Mouse (Mus musculus) layer of hippocampus, postnatal 14 days (tissue): ENCODE results near the gene Peli1. TPM values are rescaled to one million over a fixed set of nuclear protein-coding genes. Genes with fewer than 3 reads are reported as not detected.
A peak's percentile ranks its signal among the peaks of the same experiment; 100 is the strongest.
"Not testable (repeated sequence)": the region's sequence is repeated elsewhere in the genome, so short reads cannot be mapped to it uniquely, and the experiment has no call there.

Experiments used
- DNase-seq, 2 experiments: peaks; one replicate each; pipeline ENCODE4 v3.0.0; 2021 to 2022; ENCODE audit warnings: low spot score in 2 of 2, mixed read lengths in 1 of 2
- total RNA-seq, 2 experiments: library from RNA; stranded (reverse); gene quantifications; 2 replicates each; pipeline ENCODE4 v1.2.3; 2021

Peli1 gene
- total RNA-seq, 2 experiments from 2014 or later = 56.5 to 59.4 TPM

- DNase-seq = no peak
These were observed 50.7 kb downstream of the Peli1 start for GRCm38 (mm10) chr11:21141755-21142154.

GRCm38 (mm10) chr11:21149476-21149875 is 58.4 kb downstream of the Peli1 start:
- no peak for DNase-seq

- no peak for DNase-seq
These were observed 59.2 kb downstream of the Peli1 start for GRCm38 (mm10) chr11:21150316-21150715.

- no peak for DNase-seq
These were observed 60.6 kb downstream of the Peli1 start for GRCm38 (mm10) chr11:21151672-21152071.

GRCm38 (mm10) chr11:21153111-21153510 is 62.0 kb downstream of the Peli1 start:
- no peak for DNase-seq

GRCm38 (mm10) chr11:21157595-21157994 is 66.5 kb downstream of the Peli1 start:
- DNase-seq = no peak

- peak in 1 of 2 experiments; percentile 40 for DNase-seq
These were observed 71.0 kb downstream of the Peli1 start for GRCm38 (mm10) chr11:21162093-21162492.

- DNase-seq = no peak
These were observed 72.1 kb downstream of the Peli1 start for GRCm38 (mm10) chr11:21163143-21163542.

- DNase-seq = peak in 1 of 2 experiments; percentile 36
These were observed 72.6 kb downstream of the Peli1 start for GRCm38 (mm10) chr11:21163673-21164072.

GRCm38 (mm10) chr11:21164312-21164993 is 73.4 kb downstream of the Peli1 start:
- no peak for DNase-seq

GRCm38 (mm10) chr11:21164994-21165560 is 74.0 kb downstream of the Peli1 start:
- DNase-seq = no peak

GRCm38 (mm10) chr11:21166495-21167096 is 75.5 kb downstream of the Peli1 start:
- no peak for DNase-seq

- DNase-seq = no peak
These were observed 77.9 kb downstream of the Peli1 start for GRCm38 (mm10) chr11:21168828-21169607.

- DNase-seq = not testable (repeated sequence)
These were observed 78.4 kb downstream of the Peli1 start for GRCm38 (mm10) chr11:21169608-21169860.

- no peak for DNase-seq
These were observed 81.2 kb downstream of the Peli1 start for GRCm38 (mm10) chr11:21172281-21172680.

- no peak for DNase-seq
These were observed 82.8 kb downstream of the Peli1 start for GRCm38 (mm10) chr11:21173926-21174325.

- DNase-seq = peak in 1 of 2 experiments; percentile 56
These were observed 83.3 kb downstream of the Peli1 start for GRCm38 (mm10) chr11:21174396-21174795.

- no peak for DNase-seq
These were observed 84.0 kb downstream of the Peli1 start for GRCm38 (mm10) chr11:21175063-21175462.

- DNase-seq = no peak
These were observed 85.4 kb downstream of the Peli1 start for GRCm38 (mm10) chr11:21176491-21176890.

- peak in 1 of 2 experiments; percentile 63 for DNase-seq
These were observed 87.3 kb downstream of the Peli1 start for GRCm38 (mm10) chr11:21178343-21178742.

- no peak for DNase-seq
These were observed 88.0 kb downstream of the Peli1 start for GRCm38 (mm10) chr11:21178998-21179645.
